Mouse (Mus musculus): ENCODE data around the gene Rtkn.

GRCm38 (mm10) chr6:83131469-83132034 is 3.7 kb upstream of the Rtkn start:
- TF ChIP-seq CTCF (IDR thresholded peaks at IDR 0.05) (no peak), EP300 (IDR thresholded peaks at IDR 0.05) (peak; percentile 82)

Measured in lung, postnatal 0 days (tissue).